Mouse (Mus musculus) ES-Bruce4 (cell line): Measurements from ENCODE around the gene Mreg.

Experiments used
- CTCF ChIP-seq: IDR thresholded peaks from one replicate; pipeline ENCODE4 v1.8.1; 2011; ENCODE audit warnings: low read depth, low read length
- POLR2A ChIP-seq: IDR thresholded peaks from one replicate; pipeline ENCODE4 v1.8.1; 2011; ENCODE audit warnings: low read length; ENCODE audit not compliant: insufficient read depth

- TF ChIP-seq POLR2A (no peak), CTCF (no peak)
Observed at GRCm38 (mm10) chr1:72119981-72120380, 92.1 kb downstream of the Mreg start.
